Mouse (Mus musculus) left cerebral cortex, adult 2 months (tissue): ENCODE measurements at regions not wholly inside any gene's neighbourhood (a gene's known extent, or its start where the extent isn't known, plus 50 kb on each side); places are given as distances from the start of the nearest gene placed in this dataset.

Source experiments
- DNase-seq, 2 experiments: peaks; one replicate each; pipeline ENCODE4 v3.0.0; 2021 to 2022; ENCODE audit warnings: low spot score in 2 of 2, mixed read lengths in 1 of 2; ENCODE audit errors: extremely low spot score in 1 of 2
- H3K27ac ChIP-seq: fragments of 200-600 bp; 2 replicates; pipeline ENCODE4 v1.8.1; 2022
- H3K4me3 ChIP-seq: fragments of 200-600 bp; 2 replicates; pipeline ENCODE4 v1.8.1; 2022
- CTCF ChIP-seq: fragments of 200-600 bp; IDR thresholded peaks from 2 replicates; pipeline ENCODE4 v1.8.1; 2022; ENCODE audit warnings: antibody characterized with exemption, mild to moderate bottlenecking, moderate library complexity
- intact Hi-C: fragments of 180-260 bp; cut with DNase I; formaldehyde crosslinking; loops from one replicate; pipeline ENCODE4 v1.15.1; 2025

DNA sequence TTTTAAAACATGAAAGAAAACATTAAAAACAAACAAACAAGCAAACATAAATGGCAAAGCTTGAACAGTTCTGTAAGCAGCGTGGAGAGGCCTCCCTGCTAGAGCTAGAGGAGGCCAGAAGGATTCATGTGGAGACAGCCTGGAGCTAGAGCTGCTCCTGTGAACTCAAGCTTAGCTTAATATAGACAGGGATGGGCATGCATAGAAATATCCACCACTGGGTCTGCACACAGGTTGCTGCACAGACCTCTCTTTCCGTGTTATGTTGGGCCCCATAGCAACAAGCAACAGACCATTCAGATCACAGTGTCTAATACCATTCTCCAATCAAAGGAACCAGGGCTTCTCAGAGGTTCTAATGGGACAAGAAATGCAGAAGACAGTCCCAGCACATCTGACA, 122.9 kb upstream of the Magi3 start:
- TF ChIP-seq CTCF: no peak
- Histone ChIP-seq H3K4me3 (no peak overlapping the region), H3K27ac (no peak overlapping the region)
- intact Hi-C loops: no loop called here
- no peak for DNase-seq

DNA sequence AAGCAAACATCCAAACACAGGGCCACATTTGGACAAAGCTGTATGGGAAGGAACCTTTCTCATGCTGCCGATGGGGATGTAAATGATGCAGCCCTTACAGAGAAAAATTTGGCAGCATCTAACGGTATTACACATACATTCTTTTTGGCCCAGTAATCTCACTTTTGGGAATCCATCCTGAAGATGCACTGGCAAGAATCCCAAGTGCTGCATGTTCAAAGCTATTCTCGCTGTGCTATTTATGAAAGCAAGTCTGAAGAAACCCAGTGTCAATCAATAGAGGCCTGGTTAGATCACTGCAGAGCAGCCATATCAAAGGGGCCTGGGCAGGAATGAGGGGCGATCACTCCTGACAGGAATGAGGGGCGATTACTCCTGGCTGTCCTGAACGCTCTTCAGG, 122.0 kb upstream of the Magi3 start:
- no peak for TF ChIP-seq CTCF
- Histone ChIP-seq H3K4me3 (no peak overlapping the region), H3K27ac (peak overlapping the region; percentile 36; the same call in 1 of the 2 replicates)
- intact Hi-C loops: no loop called here
- peak in 1 of 2 experiments; percentile 35 for DNase-seq

DNA sequence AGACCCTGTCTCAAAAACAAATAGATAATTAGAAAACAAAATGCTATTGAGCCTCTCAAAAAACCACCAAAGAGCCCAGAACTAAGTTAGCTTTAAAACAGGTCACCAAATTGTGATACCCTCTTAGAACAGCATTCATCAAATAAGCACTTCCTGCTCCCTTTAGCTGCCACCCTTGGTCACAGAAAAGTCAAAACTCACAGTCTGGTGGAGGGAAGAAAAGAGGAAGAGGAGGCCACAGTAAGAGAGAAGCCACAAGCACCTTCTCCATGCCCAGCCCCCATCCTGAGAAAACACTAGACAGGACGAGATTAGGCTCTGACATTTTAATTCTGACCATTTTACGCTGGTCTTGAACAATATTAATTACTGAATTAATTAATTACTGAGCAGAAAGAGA, 120.2 kb upstream of the Magi3 start:
- H3K4me3 ChIP-seq: no peak overlapping the region
- no peak for DNase-seq
- no peak overlapping the region for H3K27ac ChIP-seq
- intact Hi-C loops: no loop called here
- no peak for TF ChIP-seq CTCF

DNA sequence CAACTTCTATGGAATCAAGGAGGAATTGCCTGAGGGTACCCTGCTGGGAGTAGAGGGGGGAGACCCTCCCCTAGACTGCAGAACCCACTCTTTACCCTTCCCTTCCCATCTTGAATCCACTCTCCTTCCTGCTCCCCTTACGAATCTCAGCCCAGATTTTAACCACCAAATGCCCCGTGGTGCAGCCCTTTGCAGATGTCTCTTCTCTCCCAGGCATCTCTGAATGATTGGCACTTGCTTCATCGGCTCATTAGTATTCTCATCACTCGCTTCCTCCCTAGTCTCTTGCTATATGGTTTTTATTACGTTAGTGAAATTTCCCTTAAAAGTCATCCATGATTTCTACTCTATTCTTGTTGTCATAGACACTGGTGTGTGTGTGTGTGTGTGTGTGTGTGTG, 116.7 kb upstream of the Magi3 start:
- no peak for DNase-seq
- intact Hi-C loops: no loop called here
- Histone ChIP-seq H3K4me3 (no peak overlapping the region), H3K27ac (no peak overlapping the region)
- TF ChIP-seq CTCF: no peak

DNA sequence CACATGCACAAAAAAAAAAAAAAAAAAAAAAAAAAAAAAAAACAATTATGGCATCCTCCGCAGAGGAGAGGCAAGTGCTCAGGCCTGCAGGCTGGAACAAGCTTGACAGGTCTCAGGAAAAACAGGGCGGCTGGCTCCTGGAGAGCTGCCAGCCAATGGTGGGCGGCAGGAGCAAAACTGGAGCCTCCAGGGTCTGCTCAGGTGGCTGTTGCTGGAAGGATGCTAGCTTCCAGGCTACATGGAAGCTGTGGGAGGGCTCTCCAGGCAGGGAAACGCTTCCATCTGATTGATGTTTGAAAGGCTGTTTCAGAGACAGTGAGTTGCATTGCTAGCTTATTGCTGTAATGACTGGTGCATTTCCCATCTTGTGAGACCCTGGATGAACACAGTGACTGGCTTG, 116.1 kb upstream of the Magi3 start:
- H3K4me3 ChIP-seq: no peak overlapping the region
- intact Hi-C loops: no loop called here
- no peak for TF ChIP-seq CTCF
- DNase-seq: peak; percentile 28 to 47
- H3K27ac ChIP-seq: no peak overlapping the region

DNA sequence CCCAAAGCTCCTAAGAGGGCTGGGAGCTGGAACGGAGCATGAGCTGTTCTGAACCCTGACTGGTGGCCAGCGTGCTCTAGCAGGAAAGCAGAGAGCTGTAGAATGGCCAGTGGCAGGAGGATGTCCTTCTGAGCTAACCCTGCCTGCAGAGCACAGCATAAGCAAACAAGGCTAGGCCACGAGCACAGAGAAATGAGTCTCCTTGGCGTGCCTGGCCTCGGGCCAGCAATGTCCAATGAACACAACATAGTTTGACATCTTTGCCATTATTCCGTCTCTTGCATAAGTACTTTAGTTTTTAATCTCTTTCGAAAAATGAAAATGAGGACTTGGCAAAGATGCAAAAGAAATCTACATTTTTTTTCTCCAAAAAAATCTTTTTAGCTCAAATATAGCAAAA, 114.6 kb upstream of the Magi3 start:
- no peak for DNase-seq
- Histone ChIP-seq H3K4me3 (no peak overlapping the region), H3K27ac (no peak overlapping the region)
- intact Hi-C loops: no loop called here
- no peak for TF ChIP-seq CTCF

DNA sequence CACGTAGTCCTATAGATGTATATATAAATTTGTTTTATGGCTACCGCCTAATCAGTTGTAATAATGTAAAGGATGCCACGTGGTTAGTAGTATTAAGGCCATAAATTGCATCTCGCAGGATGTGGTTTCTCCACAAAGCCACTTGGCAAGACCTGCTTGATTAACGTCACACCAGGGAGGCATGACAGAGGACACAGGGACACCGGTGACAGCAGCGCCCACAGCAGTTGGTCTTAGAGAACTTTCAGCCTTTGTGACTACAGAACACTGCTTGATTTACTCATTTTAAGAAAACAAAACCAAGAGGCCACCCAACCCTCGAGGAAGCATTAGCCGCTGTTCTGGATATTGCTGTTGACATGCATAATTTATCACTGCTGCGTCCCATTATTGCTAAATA, 113.2 kb upstream of the Magi3 start:
- intact Hi-C loops: no loop called here
- Histone ChIP-seq H3K4me3 (no peak overlapping the region), H3K27ac (no peak overlapping the region)
- DNase-seq: no peak
- TF ChIP-seq CTCF: no peak

DNA sequence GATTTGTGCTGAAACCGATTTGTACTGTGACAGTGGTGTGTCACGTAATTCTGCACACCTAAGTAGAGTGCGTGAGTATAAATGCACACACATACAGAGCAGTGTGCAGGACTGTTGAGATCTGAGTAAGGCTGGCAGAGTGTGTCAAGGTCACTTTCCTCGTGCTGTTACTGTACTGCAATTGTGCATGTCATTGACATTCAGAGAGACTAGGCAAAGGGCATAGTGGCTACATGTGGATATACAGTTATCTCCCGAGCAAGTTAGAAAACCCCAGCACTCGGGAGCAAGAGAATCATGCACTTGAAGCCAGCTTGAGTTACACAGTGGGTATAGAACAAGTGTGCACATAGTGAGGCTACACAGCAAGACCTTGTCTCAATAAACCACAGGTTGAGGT, 110.5 kb upstream of the Magi3 start:
- Histone ChIP-seq H3K27ac (no peak overlapping the region), H3K4me3 (no peak overlapping the region)
- TF ChIP-seq CTCF: no peak
- intact Hi-C loops: no loop called here
- DNase-seq: no peak

DNA sequence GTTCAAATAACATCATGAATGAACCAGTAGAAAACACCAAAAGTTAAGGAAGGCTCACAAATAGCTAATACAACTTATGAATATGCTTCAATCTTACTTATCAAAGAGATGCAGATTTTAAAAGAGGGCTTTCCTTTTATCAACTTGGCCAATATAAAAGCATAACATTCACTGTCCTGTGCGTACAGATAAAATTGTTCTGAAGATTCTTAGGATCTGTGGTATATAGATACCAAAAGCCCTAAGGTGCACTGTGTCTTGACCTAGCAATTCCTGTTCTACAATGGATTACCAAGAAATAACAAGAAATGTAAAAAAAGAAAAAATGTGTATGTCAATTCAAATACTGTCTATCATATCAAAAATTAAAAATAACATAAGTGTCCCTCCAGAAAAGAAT, 107.7 kb upstream of the Magi3 start:
- no peak for DNase-seq
- Histone ChIP-seq H3K4me3 (no peak overlapping the region), H3K27ac (no peak overlapping the region)
- no peak for TF ChIP-seq CTCF
- intact Hi-C loops: no loop called here

DNA sequence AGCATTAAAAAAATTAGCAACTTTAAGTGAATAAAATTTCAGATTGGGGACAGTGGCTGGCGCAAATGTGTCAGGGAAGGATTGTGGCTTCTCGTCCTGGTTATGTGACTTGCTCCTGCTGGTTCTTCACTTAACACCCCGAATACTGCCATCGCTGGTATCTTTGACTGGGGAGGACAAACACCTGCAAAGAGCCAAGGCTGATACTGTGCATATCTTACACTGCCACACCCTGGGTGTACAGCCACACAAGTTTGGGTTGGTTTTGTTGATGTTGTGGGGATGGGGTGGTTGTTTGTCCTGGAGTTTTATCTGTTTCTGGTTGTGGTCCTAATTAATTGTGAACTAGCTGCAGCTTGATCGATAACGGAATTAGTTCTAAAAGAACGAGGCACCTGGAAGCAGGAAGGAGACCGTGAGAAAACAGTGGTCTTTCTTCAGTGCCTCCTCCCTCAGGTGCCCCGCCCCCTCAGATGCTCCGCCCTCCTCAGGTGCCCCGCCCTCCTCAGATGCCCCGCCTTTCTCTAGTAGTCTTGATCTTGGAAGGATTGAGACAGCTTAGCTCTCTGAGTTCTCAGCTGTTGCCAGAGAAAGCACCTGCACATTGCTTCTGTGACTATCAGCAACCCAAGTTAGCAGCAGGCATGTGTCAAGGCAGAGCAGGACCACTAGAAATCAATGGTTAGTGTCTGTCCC, 107.0 kb upstream of the Magi3 start:
- no peak overlapping the region for H3K27ac ChIP-seq
- no peak for TF ChIP-seq CTCF
- intact Hi-C loops: no loop called here
- no peak for DNase-seq
- H3K4me3 ChIP-seq: no peak overlapping the region

DNA sequence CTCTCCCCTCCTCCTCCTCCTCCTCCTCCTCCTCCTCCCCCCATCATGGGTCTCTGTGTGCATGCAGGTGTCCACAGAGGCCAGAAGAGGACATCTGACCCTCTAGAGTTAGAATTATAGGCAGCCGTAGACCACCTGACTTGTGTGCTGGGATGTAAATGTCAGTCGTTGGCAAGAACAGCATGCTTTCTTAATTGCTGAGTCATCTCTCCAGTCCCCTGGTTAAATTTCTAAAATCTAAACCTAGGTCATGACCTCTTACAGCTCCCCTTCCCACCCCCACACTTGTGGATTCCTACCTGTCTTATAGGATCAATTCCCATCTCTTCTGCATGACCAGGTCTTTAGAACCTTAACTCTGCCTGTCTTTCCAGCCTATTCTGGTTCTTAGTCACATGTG, 102.4 kb upstream of the Magi3 start:
- intact Hi-C loops: no loop called here
- TF ChIP-seq CTCF: no peak
- DNase-seq: no peak
- Histone ChIP-seq H3K27ac (no peak overlapping the region), H3K4me3 (no peak overlapping the region)

DNA sequence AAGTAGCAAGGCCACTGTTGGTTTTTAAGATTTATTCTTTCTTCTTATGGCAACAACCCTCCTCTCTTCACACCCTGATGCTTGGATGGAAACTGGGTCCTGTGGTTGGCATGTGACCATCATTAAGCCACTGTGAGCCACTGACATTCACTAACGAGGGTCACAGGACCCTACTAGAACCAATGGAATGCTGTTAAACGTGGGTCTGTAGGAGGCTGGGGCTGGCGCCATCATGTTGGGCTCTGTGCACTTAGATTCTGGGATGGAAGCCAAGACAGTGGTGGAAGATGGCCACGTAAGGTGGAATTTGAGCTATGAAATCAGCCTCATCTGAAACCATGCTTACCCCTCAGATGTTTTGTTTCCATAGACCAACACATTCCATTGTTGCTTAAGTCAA, 100.2 kb upstream of the Magi3 start:
- Histone ChIP-seq H3K4me3 (no peak overlapping the region), H3K27ac (no peak overlapping the region)
- DNase-seq: no peak
- TF ChIP-seq CTCF: no peak
- intact Hi-C loops: no loop called here

DNA sequence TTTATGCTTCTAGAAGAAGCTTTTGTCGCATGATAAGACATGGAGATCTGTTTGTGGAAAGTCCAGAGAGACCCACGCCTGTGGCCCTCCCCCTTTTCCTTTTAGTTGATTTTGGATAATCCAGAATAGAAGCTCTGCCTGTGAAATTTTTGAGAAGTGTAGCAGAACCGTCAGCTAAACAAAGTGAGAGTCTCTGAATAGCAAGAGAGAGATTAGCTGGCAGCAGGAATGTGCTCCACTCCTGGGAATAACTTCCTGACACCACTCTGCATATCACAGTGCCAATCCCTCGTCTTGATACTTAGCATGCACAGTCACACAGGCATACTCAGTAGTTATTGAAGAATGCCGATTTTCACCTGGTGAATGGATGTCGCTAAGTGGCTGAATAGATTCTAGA, 99.2 kb upstream of the Magi3 start:
- Histone ChIP-seq H3K27ac (no peak overlapping the region), H3K4me3 (no peak overlapping the region)
- intact Hi-C loops: loop anchor here (5.0 kb wide), 1 partner anchor 97 kb away; the partner anchor contains the start of gene Magi3
- no peak for TF ChIP-seq CTCF
- no peak for DNase-seq
